Mouse (Mus musculus) cerebellum, adult 2 months (tissue): ENCODE measurements around the gene Olfr681. TPM values are rescaled to one million over a fixed set of nuclear protein-coding genes. Genes with fewer than 3 reads are reported as not detected.
"Not testable (repeated sequence)": the region's sequence is repeated elsewhere in the genome, so short reads cannot be mapped to it uniquely, and the experiment has no call there.

ENCODE experiments used
- DNase-seq, 2 experiments: peaks; one replicate each; pipeline ENCODE4 v3.0.0; 2021
- H3K27ac ChIP-seq: fragments of 200-500 bp; 2 replicates; pipeline ENCODE4 v1.5.1; 2012; ENCODE audit warnings: low read length, control low read depth, inconsistent platforms; ENCODE audit not compliant: insufficient read depth
- H3K27me3 ChIP-seq: fragments of 200-500 bp; 2 replicates; pipeline ENCODE4 v1.6.1; 2012; ENCODE audit warnings: inconsistent platforms, mild to moderate bottlenecking, low read length, moderate library complexity; ENCODE audit not compliant: control insufficient read depth, insufficient read depth
- H3K4me1 ChIP-seq: fragments of 200-500 bp; 2 replicates; pipeline ENCODE4 v1.6.1; 2011; ENCODE audit warnings: low read length; ENCODE audit not compliant: control insufficient read depth, insufficient read depth
- H3K4me3 ChIP-seq: fragments of 200-500 bp; replicated peaks from 2 replicates; pipeline ENCODE3; 2011; ENCODE audit warnings: mild to moderate bottlenecking, low read depth, low read length, control low read depth; ENCODE audit not compliant: insufficient read depth
- CTCF ChIP-seq: fragments of 200-500 bp; IDR thresholded peaks from 2 replicates; pipeline ENCODE4 v1.5.1; 2011; ENCODE audit warnings: low read depth, mild to moderate bottlenecking, control low read depth, low read length, moderate library complexity, borderline replicate concordance; ENCODE audit not compliant: insufficient read depth
- POLR2A ChIP-seq: fragments of 200-500 bp; IDR thresholded peaks from 2 replicates; pipeline ENCODE4 v1.6.1; 2011; ENCODE audit warnings: low read length, control low read depth, borderline replicate concordance; ENCODE audit not compliant: insufficient read depth
- WGBS: fragments of 180-500 bp; shearing (Covaris S2); methylation state at CpG from one replicate; pipeline ENCODE4 v1.1.7; 2018; 5-methylcytosine and 5-hydroxymethylcytosine counted together
- polyA plus RNA-seq: library from polyadenylated mRNA; depleted of rRNA; stranded (reverse); fragments of >200 nt; gene quantifications from 2 replicates; pipeline ENCODE4 v1.2.3, GENCODE M21; 2012; rRNA removed

Gene Olfr681
- polyA plus RNA-seq, result not detected in 2 replicates

- H3K27me3 ChIP-seq, result no peaks in the 10 kb centered on the region
- no peak within 1 kb of the TSS for H3K27ac ChIP-seq
- TF ChIP-seq POLR2A, result no peak
- TF ChIP-seq CTCF, result no peak
- H3K4me3 ChIP-seq, result no peak within 1 kb of the TSS
- DNase-seq, result no peak
- no peaks in the 10 kb centered on the region for H3K4me1 ChIP-seq
These were observed at the start of gene Olfr681 for GRCm38 (mm10) chr7:105116536-105116935. TSS of gene Olfr681 (plus strand) at chr7:105116836.

- 48% methylated on average over 1 of the region's 1 CpGs for WGBS
- no peak within 1 kb of the TSS for H3K4me3 ChIP-seq
These were observed 35.7 kb upstream of the Olfr681 start, which contains the start of gene Olfr679 for GRCm38 (mm10) chr7:105080905-105081304. TSS of gene Olfr679 (plus strand) at chr7:105081205.

GRCm38 (mm10) chr7:105092717-105093116 is 23.9 kb upstream of the Olfr681 start, which contains the start of gene Olfr680-ps1:
TSS of gene Olfr680-ps1 (minus strand) at chr7:105092817.
- not testable (repeated sequence) for H3K4me1 ChIP-seq, H3K27ac ChIP-seq, H3K4me3 ChIP-seq, H3K27me3 ChIP-seq, DNase-seq

More at GRCm38 (mm10) chr7:105080905-105081304, 35.7 kb upstream of the Olfr681 start, which contains the start of gene Olfr679:
- TF ChIP-seq CTCF, result no peak
- TF ChIP-seq POLR2A, result no peak
- Histone ChIP-seq H3K4me1 (no peaks in the 10 kb centered on the region), H3K27ac (no peak within 1 kb of the TSS), H3K27me3 (no peaks in the 10 kb centered on the region)
- DNase-seq, result no peak

GRCm38 (mm10) chr7:105141275-105141674 is 24.6 kb downstream of the Olfr681 start:
- WGBS, result 68% methylated on average over 2 of the region's 2 CpGs
- H3K27ac ChIP-seq, result no peak overlapping the region
- no peak overlapping the region for H3K4me3 ChIP-seq
- DNase-seq, result no peak
- H3K4me1 ChIP-seq, result no peaks in the 10 kb centered on the region
- no peaks in the 10 kb centered on the region for H3K27me3 ChIP-seq
- no peak for TF ChIP-seq CTCF
- no peak for TF ChIP-seq POLR2A

GRCm38 (mm10) chr7:105146912-105147311 is 30.3 kb downstream of the Olfr681 start, which contains the start of gene Olfr683:
TSS of gene Olfr683 (minus strand) at chr7:105147012.
- no peak within 1 kb of the TSS for H3K27ac ChIP-seq
- no peaks in the 10 kb centered on the region for H3K4me1 ChIP-seq
- no peak within 1 kb of the TSS for H3K4me3 ChIP-seq
- 48% methylated on average over 1 of the region's 1 CpGs for WGBS
- no peak for DNase-seq
- H3K27me3 ChIP-seq, result no peaks in the 10 kb centered on the region
- TF ChIP-seq CTCF, result no peak
- no peak for TF ChIP-seq POLR2A

GRCm38 (mm10) chr7:105163553-105163952 is 46.9 kb downstream of the Olfr681 start, which contains the start of gene Olfr684:
TSS of gene Olfr684 (minus strand) at chr7:105163653.
- WGBS, result 61% methylated on average over 1 of the region's 1 CpGs
- H3K4me1 ChIP-seq, result no peaks in the 10 kb centered on the region
- DNase-seq, result no peak
- TF ChIP-seq POLR2A, result no peak
- no peak for TF ChIP-seq CTCF
- H3K27me3 ChIP-seq, result no peaks in the 10 kb centered on the region
- no peak within 1 kb of the TSS for H3K4me3 ChIP-seq
- no peak within 1 kb of the TSS for H3K27ac ChIP-seq

GRCm38 (mm10) chr7:105170773-105171172 is 54.1 kb downstream of the Olfr681 start:
- 52% methylated on average over 4 of the region's 4 CpGs for WGBS
- no peak for TF ChIP-seq CTCF
- no peak for TF ChIP-seq POLR2A
- no peaks in the 10 kb centered on the region for H3K27me3 ChIP-seq
- H3K4me3 ChIP-seq, result no peak overlapping the region
- no peak for DNase-seq
- H3K4me1 ChIP-seq, result no peaks in the 10 kb centered on the region
- H3K27ac ChIP-seq, result no peak overlapping the region

Other genes starting within 250 kb of the Olfr681 start
- gene Olfr665, start 238.8 kb upstream of the Olfr681 start, polyA plus RNA-seq, result not detected in 2 replicates
- not detected in 2 replicates for gene Olfr666, start 220.9 kb upstream of the Olfr681 start, polyA plus RNA-seq
- gene Olfr667, start 195.4 kb upstream of the Olfr681 start, polyA plus RNA-seq, result not detected in 2 replicates
- not detected in 2 replicates for gene Olfr668, start 188.8 kb upstream of the Olfr681 start, polyA plus RNA-seq
- gene Olfr669, start 182.6 kb upstream of the Olfr681 start, polyA plus RNA-seq, result not detected in 2 replicates
- not detected in 2 replicates for gene Olfr670, start 154.2 kb upstream of the Olfr681 start, polyA plus RNA-seq
- gene Olfr671, start 137.7 kb upstream of the Olfr681 start, polyA plus RNA-seq, result not detected in 2 replicates
- not detected in 2 replicates for gene Olfr672, start 114.8 kb upstream of the Olfr681 start, polyA plus RNA-seq
- not detected in 2 replicates for gene Olfr675, start 88.4 kb upstream of the Olfr681 start, polyA plus RNA-seq
- gene Olfr676, start 84.1 kb upstream of the Olfr681 start, polyA plus RNA-seq, result not detected in 2 replicates
- not detected in 2 replicates for gene Olfr677, start 65.5 kb upstream of the Olfr681 start, polyA plus RNA-seq
- gene Olfr678, start 52.4 kb upstream of the Olfr681 start, polyA plus RNA-seq, result not detected in 2 replicates
- gene Olfr679, start 35.6 kb upstream of the Olfr681 start, polyA plus RNA-seq, result not detected in 2 replicates
- not detected in 2 replicates for gene Olfr680-ps1, start 24.0 kb upstream of the Olfr681 start, polyA plus RNA-seq
- not detected in 2 replicates for gene Olfr683, start 30.2 kb downstream of the Olfr681 start, polyA plus RNA-seq
- not detected in 2 replicates for gene Olfr684, start 46.8 kb downstream of the Olfr681 start, polyA plus RNA-seq
- not detected in 2 replicates for gene Olfr685, start 69.2 kb downstream of the Olfr681 start, polyA plus RNA-seq
- not detected in 2 replicates for gene Olfr686, start 90.6 kb downstream of the Olfr681 start, polyA plus RNA-seq
- not detected in 2 replicates for gene Olfr688, start 171.3 kb downstream of the Olfr681 start, polyA plus RNA-seq
- gene Olfr689, start 194.3 kb downstream of the Olfr681 start, polyA plus RNA-seq, result not detected in 2 replicates
- gene Olfr690, start 217.3 kb downstream of the Olfr681 start, polyA plus RNA-seq, result 0.43 and 0.60 TPM in 2 replicates
- gene Olfr691, start 225.4 kb downstream of the Olfr681 start, polyA plus RNA-seq, result 0.23 and 0.43 TPM in 2 replicates